Mouse (Mus musculus) heart, postnatal 25 days (tissue): ENCODE results near the gene 1700006A11Rik. TPM values are rescaled to one million over a fixed set of nuclear protein-coding genes. Genes with fewer than 3 reads are reported as not detected.
"Not testable (repeated sequence)": the region's sequence is repeated elsewhere in the genome, so short reads cannot be mapped to it uniquely, and the experiment has no call there.

Source experiments
- DNase-seq: peaks from one replicate; pipeline ENCODE4 v3.0.0; 2022; ENCODE audit warnings: low spot score
- intact Hi-C: fragments of 180-260 bp; cut with DNase I; formaldehyde crosslinking; loops from one replicate; pipeline ENCODE4 v1.15.1; 2025
- total RNA-seq, 2 experiments: library from RNA; stranded (reverse); gene quantifications; 2 replicates each; pipeline ENCODE4 v1.2.3; 2021

Gene 1700006A11Rik
- total RNA-seq: not detected

DNA sequence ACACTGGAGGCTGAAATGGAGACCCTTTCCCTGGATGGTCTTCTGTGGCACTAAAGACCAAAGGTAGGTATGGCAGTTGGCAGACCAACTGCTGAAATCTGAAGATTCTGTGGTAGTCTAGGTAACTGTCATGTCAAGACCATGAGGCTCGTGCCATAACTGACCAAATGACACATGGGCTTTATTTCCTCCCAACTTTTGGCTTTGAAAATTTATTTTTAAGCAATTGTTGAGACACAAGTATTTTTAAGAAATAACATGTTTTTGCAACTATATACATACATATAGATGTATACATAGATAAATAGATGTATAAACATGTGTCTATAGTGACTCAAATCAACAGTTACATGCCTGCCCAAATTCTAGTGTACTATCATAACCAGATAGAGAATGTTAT, at the start of gene 1700006A11Rik:
TSS of gene 1700006A11Rik (minus strand) at position 101 of the 400 bp plus-strand sequence.
- intact Hi-C loops: no loop called here
- DNase-seq: no peak

DNA sequence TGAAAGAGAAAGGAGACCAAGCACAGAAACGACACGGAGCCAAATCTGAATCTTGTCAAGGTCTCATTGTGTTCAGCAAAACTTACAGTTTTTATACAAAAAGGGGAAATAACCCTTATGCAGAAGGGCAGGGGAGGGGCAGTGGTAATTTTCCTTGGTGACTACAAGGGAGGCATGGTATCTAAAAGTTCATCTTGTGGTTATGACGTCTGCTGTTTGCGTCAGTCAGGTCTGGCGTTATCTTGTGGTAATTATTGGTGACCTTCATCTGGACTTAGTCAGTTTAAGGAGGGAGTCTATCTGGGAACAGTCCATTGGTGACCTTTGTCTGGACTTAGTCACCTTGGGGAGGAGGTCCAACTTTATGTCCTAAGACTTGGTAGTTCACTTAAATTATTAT, 48.5 kb upstream of the 1700006A11Rik start:
- intact Hi-C loops, DNase-seq: not testable (repeated sequence)

DNA sequence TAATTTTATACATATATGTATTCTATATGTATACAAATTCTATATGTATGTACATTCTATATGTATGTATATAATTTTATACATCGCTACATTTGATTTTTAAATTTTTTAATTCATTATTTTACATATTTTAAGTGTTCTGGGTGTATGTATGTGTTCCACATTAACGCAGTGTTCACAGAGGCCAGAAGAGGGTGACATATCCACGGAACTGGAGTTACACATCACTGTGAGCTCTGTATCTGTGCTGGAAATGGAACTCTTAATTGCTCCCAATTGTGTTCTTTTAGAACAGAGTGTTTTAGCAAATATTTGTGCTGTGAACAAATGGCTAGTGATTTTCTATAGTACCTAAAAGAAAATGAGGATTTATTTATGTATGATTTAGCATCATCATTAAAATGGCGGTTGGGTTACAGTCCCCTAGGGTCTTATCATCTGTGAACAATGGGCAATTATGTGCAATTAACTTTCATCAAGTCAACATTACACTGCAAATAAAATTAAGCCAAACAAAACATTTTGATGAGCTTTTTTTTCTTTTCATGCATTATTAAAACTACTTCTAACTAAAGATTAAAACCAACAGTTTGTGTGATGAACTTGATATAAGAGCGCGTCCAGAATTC, 40.4 kb upstream of the 1700006A11Rik start:
- intact Hi-C loops: no loop called here
- DNase-seq: no peak

DNA sequence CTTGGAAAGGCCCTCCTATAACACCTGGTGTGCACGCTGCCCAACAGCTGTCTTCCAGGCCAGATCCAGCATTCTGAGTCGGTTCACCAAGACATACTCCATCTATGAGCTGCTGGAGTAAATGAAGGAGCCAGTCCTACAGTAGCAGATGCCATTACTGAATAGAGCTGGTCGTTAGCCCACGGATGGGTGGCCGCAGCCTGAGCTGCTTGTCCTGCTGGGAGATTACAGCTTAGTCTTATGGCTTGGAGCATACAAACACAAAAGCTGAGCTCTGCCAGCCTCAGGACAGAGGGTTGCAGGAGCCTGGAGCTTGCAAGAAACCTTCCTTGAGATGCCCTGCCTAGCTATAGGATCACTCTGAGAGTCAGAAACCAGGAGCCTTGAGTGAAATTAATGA, 33.6 kb downstream of the 1700006A11Rik start:
- DNase-seq: no peak
- intact Hi-C loops: no loop called here

DNA sequence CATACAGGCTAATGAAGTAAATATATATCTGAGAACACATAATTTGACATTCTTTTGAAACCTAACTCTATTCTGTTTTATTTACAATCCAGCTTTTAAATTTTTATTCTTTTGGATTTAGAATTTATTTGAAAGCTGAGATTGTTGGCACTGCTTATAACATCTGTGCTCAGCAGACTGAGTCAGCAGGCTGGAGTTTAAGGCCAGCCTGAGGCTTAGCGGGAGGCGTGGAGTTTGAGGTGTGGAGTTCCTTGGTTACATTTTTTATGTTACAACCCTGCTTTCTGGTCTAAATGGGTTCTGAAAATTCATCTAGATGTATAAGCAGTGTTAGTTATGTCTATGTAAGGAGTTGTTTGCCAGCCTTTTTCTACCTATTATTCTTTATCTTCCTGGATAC, 35.7 kb downstream of the 1700006A11Rik start:
- intact Hi-C loops: no loop called here
- DNase-seq: no peak

DNA sequence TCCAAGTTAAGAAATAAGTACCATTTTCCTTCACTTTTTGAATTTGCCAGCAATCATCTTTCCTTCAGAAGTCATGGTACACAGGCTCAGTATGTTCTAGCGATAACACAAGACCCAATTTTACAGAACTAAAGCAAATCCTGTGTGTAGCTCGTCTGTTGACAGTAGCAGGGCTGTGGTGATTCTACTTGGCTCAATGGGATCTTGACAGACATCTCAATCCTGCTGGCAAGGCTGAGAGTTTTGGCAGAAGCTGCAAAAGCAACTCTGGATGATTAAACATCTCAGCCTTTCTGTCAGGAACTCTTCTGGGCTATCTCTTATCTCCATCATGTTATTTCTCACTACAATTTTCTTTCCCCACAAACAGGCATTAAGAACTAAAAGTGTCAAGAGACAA, 36.2 kb downstream of the 1700006A11Rik start:
- DNase-seq: no peak
- intact Hi-C loops: no loop called here

DNA sequence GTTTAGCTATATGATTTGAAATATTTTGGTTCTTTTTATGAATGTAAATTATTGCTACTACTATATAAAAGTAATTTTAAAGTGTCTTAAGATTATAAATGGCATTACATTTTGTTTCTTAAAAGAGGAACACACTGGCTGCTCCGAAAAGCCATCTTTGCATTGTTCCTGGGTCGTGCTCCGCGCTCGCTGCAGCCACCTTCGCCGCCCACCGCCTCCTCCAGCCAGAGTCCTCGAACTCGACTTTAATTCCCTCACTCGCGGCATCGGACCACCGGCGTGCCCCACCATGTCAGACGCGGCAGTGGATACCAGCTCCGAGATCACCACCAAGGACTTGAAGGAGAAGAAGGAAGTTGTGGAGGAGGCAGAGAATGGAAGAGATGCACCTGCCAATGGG, 40.5 kb downstream of the 1700006A11Rik start:
- intact Hi-C loops, DNase-seq: not testable (repeated sequence)

DNA sequence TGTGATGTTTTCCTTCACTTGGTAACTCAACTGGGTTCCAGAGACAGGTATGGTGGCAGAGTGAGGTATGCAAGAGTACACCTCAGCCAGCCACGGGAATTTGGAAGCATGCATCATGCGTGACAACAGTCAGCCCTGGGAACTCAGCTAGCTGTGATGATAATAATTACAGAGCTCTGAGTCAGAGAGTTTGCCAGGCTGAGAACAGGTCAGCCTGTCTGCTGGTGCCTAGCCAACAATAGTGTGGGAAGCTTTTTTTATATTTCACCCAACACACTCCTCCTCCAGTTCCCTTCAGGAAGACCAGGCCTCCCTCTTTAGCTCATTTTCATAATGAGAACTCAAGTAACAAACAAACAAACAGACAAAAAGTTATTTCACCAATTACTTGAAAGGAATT, 53.8 kb downstream of the 1700006A11Rik start:
- no peak for DNase-seq

DNA sequence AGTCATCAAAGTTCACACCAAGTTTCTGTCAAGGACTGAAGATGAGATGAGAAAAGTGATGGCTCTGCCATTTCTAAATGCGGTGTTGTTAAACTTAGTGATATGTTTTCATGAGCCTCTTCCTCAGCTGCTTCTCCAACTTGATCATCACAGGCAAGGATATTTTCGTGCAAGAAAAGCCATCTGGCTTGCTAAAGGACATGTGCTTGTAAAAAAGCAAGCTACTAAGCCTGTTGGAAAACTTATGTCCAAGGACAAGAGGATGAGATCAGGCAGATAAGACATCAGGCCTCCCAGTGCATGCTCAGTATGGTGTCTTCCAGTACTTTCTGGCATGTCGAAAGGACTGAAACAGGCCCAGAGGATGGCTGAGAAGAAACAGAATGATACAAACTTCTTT, 68.3 kb downstream of the 1700006A11Rik start:
- intact Hi-C loops: no loop called here
- DNase-seq: no peak

More for the DNA sequence above, 53.8 kb downstream of the 1700006A11Rik start:
- intact Hi-C loops: no loop called here

Other genes starting within 250 kb of the 1700006A11Rik start
- gene Tram1l1, start 105.2 kb downstream of the 1700006A11Rik start, total RNA-seq: under 1 TPM; 0.10 to 0.14 TPM
- not detected for gene 1700003H04Rik, start 155.1 kb upstream of the 1700006A11Rik start, total RNA-seq